Mouse (Mus musculus): ENCODE data around the gene Rgs7. TPM values are rescaled to one million over a fixed set of nuclear protein-coding genes. Genes with fewer than 3 reads are reported as not detected.

Gene Rgs7
- total and polyA plus RNA-seq, 2 experiments from 2014 or later: 40.5 to 48.1 TPM

- no peaks in the 10 kb centered on the region; the same call in 1 of the 2 replicates for H3K36me3 ChIP-seq (ENCODE audit: insufficient read depth, low read length)
- no peaks in the 10 kb centered on the region for H3K9me3 ChIP-seq (ENCODE audit: low read length)
- TF ChIP-seq CTCF (IDR thresholded peaks at IDR 0.05): no peak
- no peak overlapping the region for H3K9ac ChIP-seq (replicated peaks; ENCODE audit: low read length, poor library complexity, severe bottlenecking)
- H3K27me3 ChIP-seq (ENCODE audit: insufficient read depth, low read length): no peaks in the 10 kb centered on the region
- no peak for ATAC-seq (ENCODE audit: low FRiP score)
- H3K4me3 ChIP-seq (ENCODE audit: low read depth, low read length): no peak overlapping the region
- H3K4me2 ChIP-seq (ENCODE audit: low read depth, low read length, poor library complexity, severe bottlenecking): no peak overlapping the region
- 0 out of 2 replicates have a peak, but pooled peaks cover 6% of the 10 kb centered on the region for H3K4me1 ChIP-seq (ENCODE audit: insufficient read depth, low read length)
- 81% methylated on average over 4 of the region's 4 CpGs for WGBS
- no peak for DNase-seq (ENCODE audit: low spot score)
- no peak overlapping the region for H3K27ac ChIP-seq (ENCODE audit: low read depth, low read length)
These were observed 412.3 kb downstream of the Rgs7 start for GRCm38 (mm10) chr1:175079819-175080608.

- WGBS: 95% methylated on average over 1 of the region's 1 CpGs
- no peak for TF ChIP-seq CTCF (IDR thresholded peaks at IDR 0.05)
- ATAC-seq (ENCODE audit: low FRiP score): no peak
- Histone ChIP-seq H3K4me2 (ENCODE audit: low read depth, low read length, poor library complexity, severe bottlenecking) (no peak overlapping the region), H3K27ac (ENCODE audit: low read depth, low read length) (no peak overlapping the region), H3K4me1 (ENCODE audit: insufficient read depth, low read length) (no peaks in the 10 kb centered on the region), H3K27me3 (ENCODE audit: insufficient read depth, low read length) (no peaks in the 10 kb centered on the region), H3K36me3 (ENCODE audit: insufficient read depth, low read length) (no peaks in the 10 kb centered on the region), H3K4me3 (ENCODE audit: low read depth, low read length) (no peak overlapping the region), H3K9me3 (ENCODE audit: low read length) (no peaks in the 10 kb centered on the region), H3K9ac (replicated peaks; ENCODE audit: low read length, poor library complexity, severe bottlenecking) (no peak overlapping the region)
- no peak for DNase-seq (ENCODE audit: low spot score)
These were observed 418.6 kb downstream of the Rgs7 start for GRCm38 (mm10) chr1:175073500-175074232.

- Histone ChIP-seq H3K36me3 (ENCODE audit: insufficient read depth, low read length) (no peaks in the 10 kb centered on the region), H3K27me3 (ENCODE audit: insufficient read depth, low read length) (no peaks in the 10 kb centered on the region), H3K9me3 (ENCODE audit: low read length) (no peaks in the 10 kb centered on the region), H3K9ac (replicated peaks; ENCODE audit: low read length, poor library complexity, severe bottlenecking) (no peak overlapping the region), H3K4me3 (ENCODE audit: low read depth, low read length) (no peak overlapping the region), H3K4me2 (ENCODE audit: low read depth, low read length, poor library complexity, severe bottlenecking) (no peak overlapping the region), H3K4me1 (ENCODE audit: insufficient read depth, low read length) (no peaks in the 10 kb centered on the region), H3K27ac (ENCODE audit: low read depth, low read length) (no peak overlapping the region)
- ATAC-seq (ENCODE audit: low FRiP score) (no peak), DNase-seq (ENCODE audit: low spot score) (no peak)
- WGBS: 55% methylated on average over 4 of the region's 4 CpGs
- TF ChIP-seq CTCF (IDR thresholded peaks at IDR 0.05): no peak
These were observed 422.5 kb downstream of the Rgs7 start for GRCm38 (mm10) chr1:175069758-175070290.

GRCm38 (mm10) chr1:175049121-175049520, 443.2 kb downstream of the Rgs7 start:
- H3K4me2 ChIP-seq (ENCODE audit: low read depth, low read length, poor library complexity, severe bottlenecking): no peak overlapping the region
- 84% methylated on average over 6 of the region's 6 CpGs for WGBS
- no peaks in the 10 kb centered on the region for H3K9me3 ChIP-seq (ENCODE audit: low read length)
- no peak for TF ChIP-seq CTCF (IDR thresholded peaks at IDR 0.05)
- ATAC-seq (ENCODE audit: low FRiP score): no peak
- no peaks in the 10 kb centered on the region for H3K4me1 ChIP-seq (ENCODE audit: insufficient read depth, low read length)
- no peaks in the 10 kb centered on the region for H3K36me3 ChIP-seq (ENCODE audit: insufficient read depth, low read length)
- H3K27me3 ChIP-seq (ENCODE audit: insufficient read depth, low read length): no peaks in the 10 kb centered on the region
- no peak overlapping the region for H3K27ac ChIP-seq (ENCODE audit: low read depth, low read length)
- H3K9ac ChIP-seq (replicated peaks; ENCODE audit: low read length, poor library complexity, severe bottlenecking): no peak overlapping the region
- no peak overlapping the region for H3K4me3 ChIP-seq (ENCODE audit: low read depth, low read length)
- no peak for DNase-seq (ENCODE audit: low spot score)

- 70% methylated on average over 4 of the region's 4 CpGs for WGBS
- Histone ChIP-seq H3K4me3 (ENCODE audit: low read depth, low read length) (no peak overlapping the region), H3K27ac (ENCODE audit: low read depth, low read length) (no peak overlapping the region), H3K4me1 (ENCODE audit: insufficient read depth, low read length) (no peaks in the 10 kb centered on the region), H3K9me3 (ENCODE audit: low read length) (no peaks in the 10 kb centered on the region), H3K4me2 (ENCODE audit: low read depth, low read length, poor library complexity, severe bottlenecking) (no peak overlapping the region), H3K9ac (replicated peaks; ENCODE audit: low read length, poor library complexity, severe bottlenecking) (no peak overlapping the region), H3K27me3 (ENCODE audit: insufficient read depth, low read length) (no peaks in the 10 kb centered on the region), H3K36me3 (ENCODE audit: insufficient read depth, low read length) (no peaks in the 10 kb centered on the region)
- TF ChIP-seq CTCF (IDR thresholded peaks at IDR 0.05): peak; percentile 81
- peak; percentile 82 for DNase-seq (ENCODE audit: low spot score)
- peak; percentile 82 for ATAC-seq (ENCODE audit: low FRiP score)
These were observed 451.0 kb downstream of the Rgs7 start for GRCm38 (mm10) chr1:175041167-175041817.
